Mouse (Mus musculus) lung, postnatal 25 days (tissue): ENCODE measurements around the gene Dennd1c.

Experiments
- DNase-seq: peaks from one replicate; pipeline ENCODE4 v3.0.0; 2022; ENCODE audit warnings: low spot score

Gene Dennd1c

GRCm38 (mm10) chr17:57047406-57047805 lies 30.9 kb downstream of the Dennd1c start:
- no peak for DNase-seq

GRCm38 (mm10) chr17:57041554-57041953 lies 36.8 kb downstream of the Dennd1c start, which contains the start of gene Slc25a41:
Gene Slc25a41, minus strand, starts transcription at chr17:57041654.
- DNase-seq: no peak

GRCm38 (mm10) chr17:57038978-57039377 lies 39.3 kb downstream of the Dennd1c start:
- DNase-seq: no peak

GRCm38 (mm10) chr17:57032854-57033253 lies 45.5 kb downstream of the Dennd1c start:
- no peak for DNase-seq

GRCm38 (mm10) chr17:57031661-57032420 lies 46.5 kb downstream of the Dennd1c start:
- DNase-seq: peak; percentile 100

GRCm38 (mm10) chr17:57030931-57031660 lies 47.2 kb downstream of the Dennd1c start, which contains the start of gene Khsrp:
Gene Khsrp, minus strand, starts transcription at chr17:57031522.
- DNase-seq: no peak

- no peak for DNase-seq
Observed at GRCm38 (mm10) chr17:57029691-57030090, 48.6 kb downstream of the Dennd1c start.

- no peak for DNase-seq
Observed at GRCm38 (mm10) chr17:57027471-57027870, 50.8 kb downstream of the Dennd1c start.

- no peak for DNase-seq
Observed at GRCm38 (mm10) chr17:57020960-57021359, 57.4 kb downstream of the Dennd1c start.

- DNase-seq: no peak
Observed at GRCm38 (mm10) chr17:57019693-57020092, 58.6 kb downstream of the Dennd1c start.
